Mouse (Mus musculus): ENCODE results near the gene Boc. TPM values are rescaled to one million over a fixed set of nuclear protein-coding genes. Genes with fewer than 3 reads are reported as not detected.

Boc gene
- polyA plus RNA-seq, 1 experiment from 2014 or later: 8.7 TPM

DNA sequence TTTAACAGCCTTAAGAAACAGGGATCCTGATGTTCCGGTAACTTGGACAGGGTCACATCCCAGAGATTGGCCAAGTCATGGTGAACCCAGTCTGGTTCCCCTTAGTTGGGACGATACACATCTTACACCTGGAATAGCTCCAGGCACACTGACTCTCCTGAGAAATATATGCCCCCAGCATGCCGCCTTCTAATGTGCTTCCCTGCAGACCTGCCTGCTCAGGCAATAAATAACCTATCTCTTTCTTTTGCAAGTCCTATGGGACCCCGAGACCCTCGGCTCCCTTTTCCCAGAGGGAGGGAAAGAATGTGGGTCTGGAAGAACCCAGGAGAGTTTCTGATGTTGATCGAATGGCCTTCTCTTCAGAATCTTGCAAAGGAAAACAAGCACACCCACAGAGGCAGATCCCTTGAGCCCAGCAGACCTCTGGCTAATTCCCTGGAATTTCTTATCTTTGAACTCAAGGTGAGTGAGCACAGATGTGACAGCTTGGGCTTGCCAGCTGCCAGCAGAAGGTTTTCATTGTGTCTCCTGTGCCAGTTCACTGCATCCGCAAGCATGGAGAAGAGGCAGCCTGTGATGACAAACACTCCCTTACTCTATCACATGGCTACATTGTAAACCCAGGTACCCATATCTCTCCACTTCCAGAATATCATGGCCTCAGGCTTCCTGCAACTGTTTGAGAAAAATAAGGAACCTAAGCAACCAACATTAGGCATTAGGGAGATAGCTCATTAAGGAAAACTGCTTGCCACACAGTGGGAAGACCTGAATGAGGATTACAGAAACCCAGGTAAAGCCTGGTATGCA lies 8.6 kb downstream of the Boc start:
- ATAC-seq (replicated peaks; ENCODE audit: insufficient number of reproducible peaks, low FRiP score, low TSS enrichment): no peak
- Histone ChIP-seq H3K27ac (ENCODE audit: low read depth, low read length) (no peak overlapping the region), H3K9ac (ENCODE audit: low read depth, low read length) (no peak overlapping the region)

DNA sequence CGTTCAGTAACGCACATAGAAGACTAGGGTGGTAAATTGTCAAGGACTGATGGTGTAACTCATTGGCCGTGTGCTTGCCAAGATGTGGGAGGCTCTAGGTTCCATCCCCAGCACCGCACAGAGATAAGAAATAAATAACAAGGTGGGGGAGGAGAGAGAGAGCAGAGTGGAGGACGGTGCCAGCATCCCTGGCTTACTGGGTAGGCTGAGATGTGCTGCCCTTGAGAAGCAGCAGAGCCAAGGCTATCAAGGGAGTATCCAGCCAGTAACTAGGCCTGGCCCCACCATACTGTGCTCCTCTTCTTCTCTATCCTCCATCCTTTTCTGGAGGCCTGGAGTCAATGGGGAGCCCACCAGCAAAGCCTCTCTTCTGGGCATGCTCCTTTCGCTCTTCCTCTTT lies 9.3 kb downstream of the Boc start:
- no peak for ATAC-seq (replicated peaks; ENCODE audit: insufficient number of reproducible peaks, low FRiP score, low TSS enrichment)
- Histone ChIP-seq H3K4me1 (ENCODE audit: control insufficient read depth, insufficient read depth, low read length) (peaks cover 23% of the 10 kb centered on the region), H3K9me3 (replicated peaks; ENCODE audit: control insufficient read depth, low read length) (no peaks in the 10 kb centered on the region), H3K27ac (ENCODE audit: low read depth, low read length) (no peak overlapping the region), H3K4me2 (no peak overlapping the region), H3K36me3 (ENCODE audit: control insufficient read depth, insufficient read depth, low read length) (no peaks in the 10 kb centered on the region), H3K27me3 (ENCODE audit: control insufficient read depth, insufficient read depth, low read length) (no peaks in the 10 kb centered on the region), H3K4me3 (ENCODE audit: low read depth, low read length) (no peak overlapping the region), H3K9ac (ENCODE audit: low read depth, low read length) (no peak overlapping the region)
- 53% methylated on average over 6 of the region's 6 CpGs for WGBS (ENCODE audit: insufficient replicate concordance)

More for the DNA sequence above, 8.6 kb downstream of the Boc start:
- 33% methylated on average over 7 of the region's 7 CpGs for WGBS (ENCODE audit: insufficient replicate concordance)
- no peak overlapping the region for H3K4me3 ChIP-seq (ENCODE audit: low read depth, low read length)
- H3K27me3 ChIP-seq (ENCODE audit: control insufficient read depth, insufficient read depth, low read length): no peaks in the 10 kb centered on the region
- peaks cover 18% of the 10 kb centered on the region for H3K4me1 ChIP-seq (ENCODE audit: control insufficient read depth, insufficient read depth, low read length)
- no peaks in the 10 kb centered on the region for H3K9me3 ChIP-seq (replicated peaks; ENCODE audit: control insufficient read depth, low read length)
- H3K4me2 ChIP-seq: no peak overlapping the region
- H3K36me3 ChIP-seq (ENCODE audit: control insufficient read depth, insufficient read depth, low read length): no peaks in the 10 kb centered on the region

DNA sequence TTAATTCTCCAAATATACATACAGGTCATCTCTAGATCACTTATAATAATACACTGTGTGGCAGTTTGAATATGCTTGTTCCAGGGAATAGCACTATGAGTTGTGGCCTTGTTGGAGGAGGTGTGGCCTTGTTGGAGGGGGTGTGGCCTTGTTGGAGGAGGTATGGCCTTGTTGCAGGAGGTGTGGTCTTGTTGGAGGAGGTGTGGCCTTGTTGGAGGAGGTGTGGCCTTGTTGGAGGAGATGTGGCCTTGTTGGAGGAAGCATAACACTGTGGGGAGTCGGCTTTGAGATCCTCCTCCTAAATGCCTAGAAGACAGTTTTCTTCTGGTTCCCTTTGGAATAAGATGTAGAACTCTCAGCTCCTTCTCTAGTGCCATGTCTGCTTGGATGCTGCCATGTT lies 10.7 kb downstream of the Boc start:
- 88% methylated on average over 1 of the region's 1 CpGs for WGBS (ENCODE audit: insufficient replicate concordance)
- H3K4me3 ChIP-seq (ENCODE audit: low read depth, low read length): no peak overlapping the region
- no peak overlapping the region for H3K27ac ChIP-seq (ENCODE audit: low read depth, low read length)
- H3K4me1 ChIP-seq (ENCODE audit: control insufficient read depth, insufficient read depth, low read length): peaks cover 23% of the 10 kb centered on the region
- ATAC-seq (replicated peaks; ENCODE audit: insufficient number of reproducible peaks, low FRiP score, low TSS enrichment): no peak
- H3K9me3 ChIP-seq (replicated peaks; ENCODE audit: control insufficient read depth, low read length): no peaks in the 10 kb centered on the region
- H3K27me3 ChIP-seq (ENCODE audit: control insufficient read depth, insufficient read depth, low read length): no peaks in the 10 kb centered on the region
- H3K4me2 ChIP-seq: no peak overlapping the region
- H3K36me3 ChIP-seq (ENCODE audit: control insufficient read depth, insufficient read depth, low read length): no peaks in the 10 kb centered on the region
- H3K9ac ChIP-seq (ENCODE audit: low read depth, low read length): no peak overlapping the region

DNA sequence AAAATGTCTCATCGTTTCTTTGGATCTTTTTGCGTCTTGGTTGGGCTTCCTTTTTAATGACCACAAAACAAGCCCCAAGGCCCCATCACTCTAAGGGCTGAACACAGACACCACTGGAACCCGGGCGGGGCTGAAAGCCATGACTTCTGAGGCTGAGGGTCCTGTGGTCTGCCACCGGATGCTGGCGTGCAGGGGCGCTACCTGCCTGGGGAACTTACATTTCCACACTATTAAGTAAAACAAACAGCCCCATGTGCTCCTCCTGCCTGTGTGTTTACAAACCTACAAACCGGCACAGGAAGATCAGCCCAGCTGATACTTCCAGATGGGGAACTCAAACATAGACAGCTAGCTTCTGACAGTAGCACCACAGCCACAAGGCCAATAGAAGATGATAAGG lies 11.9 kb downstream of the Boc start:
- H3K9ac ChIP-seq (ENCODE audit: low read depth, low read length): no peak overlapping the region
- H3K27ac ChIP-seq (ENCODE audit: low read depth, low read length): no peak overlapping the region
- no peaks in the 10 kb centered on the region for H3K27me3 ChIP-seq (ENCODE audit: control insufficient read depth, insufficient read depth, low read length)
- no peaks in the 10 kb centered on the region for H3K9me3 ChIP-seq (replicated peaks; ENCODE audit: control insufficient read depth, low read length)
- H3K4me3 ChIP-seq (ENCODE audit: low read depth, low read length): no peak overlapping the region
- H3K4me2 ChIP-seq: no peak overlapping the region
- ATAC-seq (replicated peaks; ENCODE audit: insufficient number of reproducible peaks, low FRiP score, low TSS enrichment): no peak
- H3K36me3 ChIP-seq (ENCODE audit: control insufficient read depth, insufficient read depth, low read length): no peaks in the 10 kb centered on the region
- WGBS (ENCODE audit: insufficient replicate concordance): 59% methylated on average over 8 of the region's 8 CpGs
- peaks cover 25% of the 10 kb centered on the region for H3K4me1 ChIP-seq (ENCODE audit: control insufficient read depth, insufficient read depth, low read length)

DNA sequence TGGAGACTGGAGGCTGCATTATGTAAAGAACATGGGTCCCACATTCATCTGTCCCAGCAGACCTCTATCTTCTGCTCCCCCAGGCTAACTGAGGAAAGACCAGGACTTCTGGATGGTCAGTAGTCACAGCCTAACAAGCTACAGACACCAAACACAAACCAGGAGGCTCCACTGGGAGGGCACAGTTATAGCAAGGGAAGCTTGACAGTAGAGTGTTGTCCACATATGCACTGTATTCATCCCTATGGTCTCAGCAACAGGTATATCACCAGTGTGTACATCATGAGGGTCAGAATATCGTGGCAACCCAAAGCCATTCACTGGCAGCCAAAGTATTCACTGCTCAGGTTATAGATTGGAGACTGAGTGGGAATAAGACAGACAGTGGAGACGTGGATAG lies 12.8 kb downstream of the Boc start:
- no peak overlapping the region for H3K9ac ChIP-seq (ENCODE audit: low read depth, low read length)
- H3K27me3 ChIP-seq (ENCODE audit: control insufficient read depth, insufficient read depth, low read length): no peaks in the 10 kb centered on the region
- H3K36me3 ChIP-seq (ENCODE audit: control insufficient read depth, insufficient read depth, low read length): no peaks in the 10 kb centered on the region
- ATAC-seq (replicated peaks; ENCODE audit: insufficient number of reproducible peaks, low FRiP score, low TSS enrichment): no peak
- H3K4me1 ChIP-seq (ENCODE audit: control insufficient read depth, insufficient read depth, low read length): peaks cover 23% of the 10 kb centered on the region
- WGBS (ENCODE audit: insufficient replicate concordance): 60% methylated on average over 2 of the region's 2 CpGs
- H3K4me3 ChIP-seq (ENCODE audit: low read depth, low read length): no peak overlapping the region
- no peaks in the 10 kb centered on the region for H3K9me3 ChIP-seq (replicated peaks; ENCODE audit: control insufficient read depth, low read length)
- H3K27ac ChIP-seq (ENCODE audit: low read depth, low read length): no peak overlapping the region
- no peak overlapping the region for H3K4me2 ChIP-seq

DNA sequence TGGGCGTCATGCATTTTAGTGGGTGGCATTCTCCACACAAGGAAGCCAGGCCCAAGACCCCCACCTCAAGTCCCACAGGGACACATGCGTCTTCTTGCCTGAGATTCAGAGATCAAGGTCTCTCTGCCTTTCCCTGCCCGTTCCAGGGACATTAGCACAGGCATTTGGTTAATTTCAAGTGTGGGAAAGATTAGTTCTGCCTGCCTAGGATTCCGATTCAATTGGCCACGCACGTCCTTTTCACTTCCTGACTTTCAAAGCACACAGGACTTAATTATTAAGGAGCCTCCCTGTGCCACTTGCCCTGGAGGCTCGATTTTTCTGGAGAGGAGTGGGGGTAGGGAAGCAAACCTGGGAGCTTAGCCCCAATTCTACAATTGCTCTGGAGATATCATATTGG lies 13.5 kb downstream of the Boc start:
- H3K36me3 ChIP-seq (ENCODE audit: control insufficient read depth, insufficient read depth, low read length): no peaks in the 10 kb centered on the region
- H3K9me3 ChIP-seq (replicated peaks; ENCODE audit: control insufficient read depth, low read length): no peaks in the 10 kb centered on the region
- H3K27ac ChIP-seq (ENCODE audit: low read depth, low read length): no peak overlapping the region
- H3K9ac ChIP-seq (ENCODE audit: low read depth, low read length): no peak overlapping the region
- WGBS (ENCODE audit: insufficient replicate concordance): 41% methylated on average over 7 of the region's 7 CpGs
- peaks cover 15% of the 10 kb centered on the region for H3K4me1 ChIP-seq (ENCODE audit: control insufficient read depth, insufficient read depth, low read length)
- no peak for ATAC-seq (replicated peaks; ENCODE audit: insufficient number of reproducible peaks, low FRiP score, low TSS enrichment)
- H3K27me3 ChIP-seq (ENCODE audit: control insufficient read depth, insufficient read depth, low read length): no peaks in the 10 kb centered on the region
- H3K4me2 ChIP-seq: no peak overlapping the region
- H3K4me3 ChIP-seq (ENCODE audit: low read depth, low read length): no peak overlapping the region

DNA sequence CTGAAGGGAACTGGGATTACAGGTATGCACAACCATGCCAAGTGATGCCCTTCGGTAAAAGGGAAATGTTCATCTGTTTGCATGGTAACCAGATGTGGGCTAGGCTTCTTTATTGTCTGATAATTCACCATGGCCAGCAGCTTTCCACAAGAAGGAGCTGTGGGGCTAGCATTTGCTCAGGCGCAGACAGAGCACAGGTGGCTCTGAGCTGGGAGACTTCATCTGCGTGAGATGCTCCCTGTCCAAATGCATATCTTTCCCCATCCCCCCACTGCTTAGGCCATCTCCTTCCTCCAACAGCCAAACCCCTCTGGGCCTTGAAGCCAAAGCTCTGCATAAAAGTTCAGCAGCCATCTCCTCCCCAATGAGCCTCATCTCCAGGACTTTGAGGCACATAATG lies 15.6 kb downstream of the Boc start:
- peaks cover 18% of the 10 kb centered on the region for H3K4me1 ChIP-seq (ENCODE audit: control insufficient read depth, insufficient read depth, low read length)
- no peak overlapping the region for H3K9ac ChIP-seq (ENCODE audit: low read depth, low read length)
- no peaks in the 10 kb centered on the region for H3K36me3 ChIP-seq (ENCODE audit: control insufficient read depth, insufficient read depth, low read length)
- no peaks in the 10 kb centered on the region for H3K27me3 ChIP-seq (ENCODE audit: control insufficient read depth, insufficient read depth, low read length)
- H3K27ac ChIP-seq (ENCODE audit: low read depth, low read length): no peak overlapping the region
- no peak for ATAC-seq (replicated peaks; ENCODE audit: insufficient number of reproducible peaks, low FRiP score, low TSS enrichment)
- H3K4me2 ChIP-seq: no peak overlapping the region
- H3K4me3 ChIP-seq (ENCODE audit: low read depth, low read length): no peak overlapping the region
- 53% methylated on average over 3 of the region's 3 CpGs for WGBS (ENCODE audit: insufficient replicate concordance)
- H3K9me3 ChIP-seq (replicated peaks; ENCODE audit: control insufficient read depth, low read length): no peaks in the 10 kb centered on the region

DNA sequence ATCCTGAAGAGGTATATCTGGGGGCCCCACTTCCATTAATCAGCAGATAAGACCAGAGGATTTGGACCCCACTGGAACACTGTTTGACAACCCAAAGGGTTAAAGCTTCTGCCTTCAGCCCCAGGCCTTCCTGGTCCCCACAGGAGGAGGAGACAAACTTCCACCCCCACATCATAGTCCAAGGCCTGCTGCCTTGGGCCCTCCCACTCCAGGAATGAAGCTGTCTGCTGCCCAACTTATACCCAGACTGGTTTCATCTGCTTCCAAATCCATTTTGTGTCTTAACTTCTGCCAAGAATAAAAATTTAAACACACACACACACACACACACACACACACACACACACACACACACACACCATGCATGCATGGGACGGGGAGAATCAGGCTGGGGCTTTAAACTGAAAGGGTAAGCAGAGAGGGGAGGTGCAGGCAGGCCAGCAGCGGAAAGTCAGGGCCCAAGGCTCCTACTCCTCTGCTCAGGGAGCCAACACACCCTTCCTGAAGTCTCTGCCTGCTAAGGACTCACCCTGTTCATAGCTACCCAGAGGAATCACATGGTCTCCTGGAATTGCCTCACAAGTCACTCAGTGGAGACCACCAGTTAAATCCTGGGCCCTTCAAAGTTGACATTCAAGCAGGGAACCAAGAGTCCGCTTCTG lies 16.5 kb downstream of the Boc start:
- H3K4me2 ChIP-seq: no peak overlapping the region
- WGBS (ENCODE audit: insufficient replicate concordance): 51% methylated on average over 3 of the region's 3 CpGs

DNA sequence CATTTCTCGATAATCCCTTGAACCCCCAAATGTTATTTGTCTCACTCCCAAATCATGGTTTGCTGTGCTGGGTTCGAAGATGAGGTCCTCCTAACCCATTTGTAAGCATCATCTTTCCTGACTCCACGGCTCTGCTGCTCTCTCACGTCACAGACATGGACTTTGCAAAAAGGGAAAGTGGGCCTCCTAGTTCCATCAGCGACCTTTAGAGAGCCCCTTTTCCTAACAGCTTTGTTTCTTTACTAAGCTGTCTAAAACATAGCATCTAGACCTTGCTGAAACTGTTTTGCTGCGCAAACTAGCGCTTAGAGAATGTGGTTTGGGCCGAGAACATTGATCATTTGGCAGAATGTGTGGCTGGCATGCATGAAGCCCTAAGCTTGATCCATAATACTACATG lies 19.1 kb downstream of the Boc start:
- Histone ChIP-seq H3K27ac (ENCODE audit: low read depth, low read length) (no peak overlapping the region), H3K36me3 (ENCODE audit: control insufficient read depth, insufficient read depth, low read length) (no peaks in the 10 kb centered on the region), H3K4me2 (no peak overlapping the region), H3K27me3 (ENCODE audit: control insufficient read depth, insufficient read depth, low read length) (no peaks in the 10 kb centered on the region), H3K9me3 (replicated peaks; ENCODE audit: control insufficient read depth, low read length) (no peaks in the 10 kb centered on the region), H3K9ac (ENCODE audit: low read depth, low read length) (no peak overlapping the region), H3K4me3 (ENCODE audit: low read depth, low read length) (no peak overlapping the region), H3K4me1 (ENCODE audit: control insufficient read depth, insufficient read depth, low read length) (peaks cover 12% of the 10 kb centered on the region)
- WGBS (ENCODE audit: insufficient replicate concordance): 75% methylated on average over 8 of the region's 8 CpGs
- ATAC-seq (replicated peaks; ENCODE audit: insufficient number of reproducible peaks, low FRiP score, low TSS enrichment): no peak

More for the DNA sequence above, 16.5 kb downstream of the Boc start:
- H3K27me3 ChIP-seq (ENCODE audit: control insufficient read depth, insufficient read depth, low read length): no peaks in the 10 kb centered on the region
- H3K9ac ChIP-seq (ENCODE audit: low read depth, low read length): no peak overlapping the region
- peaks cover 18% of the 10 kb centered on the region for H3K4me1 ChIP-seq (ENCODE audit: control insufficient read depth, insufficient read depth, low read length)
- no peak for ATAC-seq (replicated peaks; ENCODE audit: insufficient number of reproducible peaks, low FRiP score, low TSS enrichment)
- H3K9me3 ChIP-seq (replicated peaks; ENCODE audit: control insufficient read depth, low read length): no peaks in the 10 kb centered on the region
- peak overlapping the region; percentile 32; the same call in 1 of the 2 replicates for H3K27ac ChIP-seq (ENCODE audit: low read depth, low read length)
- no peak overlapping the region for H3K4me3 ChIP-seq (ENCODE audit: low read depth, low read length)
- no peaks in the 10 kb centered on the region for H3K36me3 ChIP-seq (ENCODE audit: control insufficient read depth, insufficient read depth, low read length)
